Mouse (Mus musculus) ovary, adult 18-20 months (tissue): ENCODE data around the gene Tmem59.

Source experiments
- DNase-seq: peaks from one replicate; pipeline ENCODE4 v3.0.0; 2022; ENCODE audit warnings: low spot score, mixed read lengths

Gene Tmem59

GRCm38 (mm10) chr4:107243365-107244333, 65.5 kb downstream of the Tmem59 start:
- no peak for DNase-seq

- DNase-seq, result no peak
These were observed 67.2 kb downstream of the Tmem59 start for GRCm38 (mm10) chr4:107245368-107245767.

DNA sequence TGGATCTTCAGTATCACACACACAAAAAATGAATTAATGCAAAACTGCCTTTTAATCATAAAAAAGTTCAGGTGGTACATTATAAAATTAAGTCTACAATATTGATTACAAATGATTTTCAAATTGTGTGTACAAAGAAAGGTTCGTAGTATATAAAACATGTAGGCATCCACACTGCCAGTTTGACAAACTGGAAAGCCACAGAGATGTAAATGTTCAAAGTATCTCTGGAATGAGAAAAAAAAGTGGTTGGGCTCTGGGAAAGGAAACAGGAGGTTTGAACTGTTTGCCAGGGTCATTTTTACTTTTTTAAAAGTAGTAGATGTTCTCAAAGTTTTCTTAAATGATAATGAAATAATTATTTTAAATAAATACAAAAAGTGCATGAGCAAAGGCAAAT, 67.8 kb downstream of the Tmem59 start:
- no peak for DNase-seq

- no peak for DNase-seq
These were observed 68.9 kb downstream of the Tmem59 start for GRCm38 (mm10) chr4:107247110-107247509.

DNA sequence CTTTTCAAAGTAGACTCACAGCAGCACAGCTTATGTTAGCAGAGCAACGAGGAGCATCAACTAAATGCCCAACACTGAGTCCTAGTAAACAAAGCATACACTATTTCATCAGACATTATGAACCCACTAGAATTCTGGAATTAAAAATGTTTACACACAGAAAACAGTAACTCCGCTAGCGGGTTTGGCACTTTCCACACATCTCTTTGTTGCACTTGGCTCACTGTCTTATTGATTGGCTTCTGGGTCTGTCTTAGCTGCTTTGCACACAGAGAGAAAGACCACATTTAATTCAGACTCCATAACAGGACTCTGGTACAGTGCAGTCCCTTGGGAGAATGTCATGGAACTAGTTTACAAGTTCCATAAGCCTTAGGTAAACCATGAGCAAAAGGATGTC, 69.9 kb downstream of the Tmem59 start:
- DNase-seq, result no peak

DNA sequence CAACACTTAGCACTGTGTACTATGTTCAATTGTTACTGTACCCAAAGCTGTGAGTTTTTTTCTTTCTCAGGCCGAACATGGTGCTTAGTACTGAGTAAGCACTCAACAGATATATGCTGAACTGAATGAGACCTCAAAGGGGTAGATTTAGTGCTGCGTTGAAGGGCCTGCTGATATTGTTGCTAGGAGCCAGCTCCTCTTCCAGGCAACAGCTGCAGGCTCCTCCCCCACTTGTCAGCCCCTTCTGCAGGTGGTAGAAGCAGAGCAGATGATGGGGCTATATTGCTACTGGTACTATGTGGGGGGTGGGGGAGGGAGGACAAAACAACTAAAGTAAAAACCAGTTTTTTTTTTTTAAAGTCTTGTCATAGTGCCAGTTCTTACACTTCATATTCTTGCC, 71.3 kb downstream of the Tmem59 start:
- no peak for DNase-seq

- DNase-seq, result no peak
These were observed 72.3 kb downstream of the Tmem59 start for GRCm38 (mm10) chr4:107250494-107250893.
